Mouse (Mus musculus) heart, postnatal 14 days (tissue): Measurements from ENCODE around the gene Sec14l1. TPM values are rescaled to one million over a fixed set of nuclear protein-coding genes. Genes with fewer than 3 reads are reported as not detected.

Source experiments
- DNase-seq, 2 experiments: peaks; one replicate each; pipeline ENCODE4 v3.0.0; 2021 to 2022
- intact Hi-C: fragments of 180-260 bp; cut with DNase I; formaldehyde crosslinking; loops from one replicate; pipeline ENCODE4 v1.15.1; 2025
- total RNA-seq, 2 experiments: library from RNA; stranded (reverse); gene quantifications; 2 replicates each; pipeline ENCODE4 v1.2.3; 2021

The Sec14l1 gene
- total RNA-seq, 2 experiments from 2014 or later, result 89.1 to 92.0 TPM

DNA sequence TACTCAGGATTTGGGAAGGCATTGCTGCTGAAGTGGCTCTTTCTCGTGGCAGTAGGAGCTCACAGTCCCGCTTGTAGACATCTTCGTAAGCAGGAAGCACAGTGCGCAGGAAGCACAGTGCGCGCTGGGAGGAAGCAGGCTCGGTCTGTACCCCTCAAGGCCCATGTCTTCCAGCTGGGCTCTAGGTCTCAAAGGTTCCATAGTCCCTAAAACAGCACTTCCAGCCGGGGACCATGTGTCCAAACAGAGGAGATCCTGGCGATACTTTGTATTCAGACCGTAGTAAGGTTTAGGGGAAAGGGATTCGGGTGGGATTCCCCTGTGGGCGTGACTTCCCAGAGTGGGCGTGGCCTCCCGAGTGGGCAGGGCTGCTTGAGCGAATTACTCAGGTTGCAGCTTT, 60.0 kb downstream of the Sec14l1 start:
- intact Hi-C loops, result loop anchor here (5.0 to 10.0 kb wide), 2 partner anchors 187 to 260 kb away; partner anchors contain the start of gene Mgat5b
- DNase-seq, result peak in 1 of 2 experiments; percentile 50

DNA sequence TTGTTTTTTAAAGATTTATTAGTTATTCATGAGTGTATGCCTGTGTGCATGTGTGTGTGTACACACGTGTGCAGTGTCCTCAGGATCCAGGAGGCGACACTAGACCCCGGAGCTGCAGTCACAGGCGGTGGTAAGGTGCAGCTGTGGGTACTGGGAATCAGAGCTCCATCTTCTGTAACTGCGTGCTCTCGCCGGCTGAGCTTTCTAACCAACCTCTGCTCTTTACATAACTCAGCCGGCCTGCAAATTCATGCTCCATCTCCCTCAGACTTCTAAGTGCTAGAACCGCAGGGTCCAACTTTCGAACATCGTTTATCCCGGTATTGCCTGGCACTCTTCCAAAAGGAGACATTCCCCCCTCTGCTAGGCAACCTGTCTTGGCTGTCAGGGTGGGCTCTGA, 60.5 kb downstream of the Sec14l1 start:
- DNase-seq, result no peak
- intact Hi-C loops, result loop anchor here (5.0 to 10.0 kb wide), 2 partner anchors 187 to 261 kb away; partner anchors contain the start of gene Mgat5b

DNA sequence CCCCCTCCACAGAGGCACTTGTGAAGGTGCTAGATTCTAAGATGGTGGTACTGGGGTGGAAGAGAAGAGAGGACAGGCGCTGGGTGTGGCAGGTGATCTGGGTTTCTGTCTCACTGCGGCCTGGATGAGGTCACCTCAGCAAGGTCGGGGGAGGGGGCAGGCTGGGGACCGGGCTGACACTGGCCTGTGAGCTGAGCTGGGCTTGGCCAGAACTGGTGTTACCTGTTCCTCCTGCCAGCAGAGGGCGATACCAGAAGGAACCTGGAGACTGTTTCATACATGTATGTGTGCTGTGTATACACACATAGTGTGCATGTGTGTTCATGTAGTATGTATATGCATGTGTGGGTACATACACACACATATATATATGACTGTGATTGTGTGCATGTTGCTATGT, 61.3 kb downstream of the Sec14l1 start:
- peak in 1 of 2 experiments; percentile 54 for DNase-seq
- intact Hi-C loops, result loop anchor here (5.0 to 10.0 kb wide), 2 partner anchors 186 to 262 kb away; partner anchors contain the start of gene Mgat5b

DNA sequence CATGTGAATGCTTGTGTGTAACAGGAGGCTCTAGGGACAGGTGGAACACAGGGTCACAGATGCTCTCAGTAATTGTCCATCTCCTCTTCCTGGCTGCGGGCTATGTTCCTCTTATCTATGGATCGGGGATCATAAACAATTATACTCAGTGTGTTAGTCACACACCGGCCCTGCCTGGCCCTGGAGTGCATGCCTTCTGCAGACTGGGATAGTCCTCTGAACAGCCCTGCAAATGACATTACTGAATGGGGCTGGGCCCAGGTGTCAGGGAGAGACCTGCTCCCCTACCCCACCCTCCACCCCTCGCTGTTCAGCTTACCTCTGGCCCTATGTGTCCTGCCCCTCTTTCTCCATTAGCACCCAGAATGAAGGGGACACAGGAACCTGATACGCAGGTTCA, 61.9 kb downstream of the Sec14l1 start:
- intact Hi-C loops, result loop anchor here (1.0 to 10.0 kb wide), 3 partner anchors 105 to 262 kb away; partner anchors contain the start of gene Mgat5b
- no peak for DNase-seq

DNA sequence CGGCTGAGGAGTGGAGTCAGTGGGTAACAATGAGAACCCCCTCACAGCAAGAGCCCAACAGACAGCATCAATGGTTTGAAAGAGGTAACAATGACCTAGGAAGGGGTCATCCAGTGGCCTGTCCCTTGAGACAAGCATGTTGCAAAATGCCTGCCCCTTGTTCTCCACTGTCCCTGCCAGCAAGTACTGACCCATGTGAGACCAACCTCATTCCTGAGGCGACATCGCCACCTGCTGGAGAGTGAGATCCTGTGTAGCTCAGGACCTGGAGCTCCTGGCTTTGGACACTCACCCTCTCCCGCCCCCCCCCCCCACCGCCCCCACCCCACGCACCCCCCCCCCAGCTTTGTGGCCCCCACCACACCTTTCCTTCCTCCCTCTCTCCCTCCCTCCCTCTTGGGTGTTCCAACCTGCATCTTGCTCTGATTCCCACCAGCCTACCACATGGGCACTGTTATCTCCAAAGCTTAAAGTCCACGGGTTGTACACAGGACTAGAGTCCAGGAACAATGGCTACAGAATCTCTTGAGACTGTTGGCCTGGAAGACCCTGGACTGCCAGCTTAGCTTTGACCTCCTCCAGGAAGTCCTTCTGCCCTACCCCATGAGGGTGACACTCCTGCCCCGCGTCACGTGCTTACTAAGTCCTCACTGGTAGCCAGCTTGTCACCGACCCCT, 62.5 kb downstream of the Sec14l1 start:
- intact Hi-C loops, result loop anchor here (1.0 to 10.0 kb wide), 3 partner anchors 105 to 263 kb away; partner anchors contain the start of gene Mgat5b
- DNase-seq, result peak; percentile 93 to 96

DNA sequence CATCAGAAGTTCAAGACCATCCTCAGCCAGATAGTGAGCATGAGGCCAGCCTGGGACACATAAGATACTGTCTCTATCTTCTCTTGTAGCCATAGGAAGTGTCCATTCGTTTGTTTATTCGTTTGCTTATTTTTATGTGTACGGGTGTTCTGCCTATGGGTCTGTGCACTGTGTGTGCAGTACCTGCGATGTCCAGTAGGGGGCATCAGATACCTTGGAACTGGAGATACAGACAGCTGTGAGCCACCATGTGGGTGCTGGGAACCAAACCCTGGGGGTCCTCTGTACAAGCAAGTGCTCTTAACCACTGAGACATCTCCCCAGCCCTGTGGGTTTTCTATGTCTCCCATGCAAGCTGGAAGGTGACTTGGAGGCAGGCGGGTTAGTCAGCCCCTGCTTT, 64.9 kb downstream of the Sec14l1 start:
- intact Hi-C loops, result loop anchor here (5.0 to 10.0 kb wide), 2 partner anchors 182 to 265 kb away; partner anchors contain the start of gene Mgat5b
- no peak for DNase-seq

DNA sequence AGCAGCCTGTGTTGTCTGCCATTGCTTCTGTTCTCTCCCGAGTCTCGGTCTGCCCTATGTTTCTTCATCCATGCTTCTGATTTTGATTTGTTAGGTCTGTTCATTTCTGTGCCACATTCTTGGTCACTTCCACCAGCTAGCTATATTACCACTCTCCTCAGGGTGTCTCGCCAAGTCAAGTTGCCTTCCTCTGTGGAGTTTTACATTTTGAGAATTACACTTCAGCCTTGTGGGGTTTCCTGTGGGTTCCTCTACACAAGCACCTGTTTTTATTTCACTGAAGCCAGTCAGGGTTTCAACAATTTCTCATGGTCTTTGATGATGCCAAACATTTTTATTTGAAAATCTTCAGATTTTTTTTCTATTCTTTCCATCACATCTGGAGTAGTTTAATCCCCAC, 67.8 kb downstream of the Sec14l1 start:
- intact Hi-C loops, result no loop called here
- no peak for DNase-seq

DNA sequence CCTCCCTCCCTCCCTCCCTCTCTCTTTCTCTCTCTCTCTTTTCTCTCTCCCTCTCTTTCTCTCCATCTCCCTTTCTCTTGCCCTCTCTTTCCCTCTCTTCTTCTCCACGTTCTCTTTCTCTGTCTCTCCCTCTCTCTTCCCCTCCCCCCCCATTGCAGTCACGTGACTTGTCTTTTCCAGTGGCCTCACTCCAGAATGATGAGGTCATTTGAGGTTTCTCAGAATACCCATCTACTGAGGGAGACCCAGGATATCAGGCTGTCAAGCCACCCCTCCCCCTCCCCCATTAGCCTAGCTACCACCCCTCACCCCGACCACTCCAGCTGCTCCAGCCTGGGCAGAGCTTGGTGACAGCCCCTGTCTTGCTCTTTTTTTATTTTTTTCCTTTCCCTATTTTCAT, 68.3 kb downstream of the Sec14l1 start:
- intact Hi-C loops, result no loop called here
- DNase-seq, result no peak

DNA sequence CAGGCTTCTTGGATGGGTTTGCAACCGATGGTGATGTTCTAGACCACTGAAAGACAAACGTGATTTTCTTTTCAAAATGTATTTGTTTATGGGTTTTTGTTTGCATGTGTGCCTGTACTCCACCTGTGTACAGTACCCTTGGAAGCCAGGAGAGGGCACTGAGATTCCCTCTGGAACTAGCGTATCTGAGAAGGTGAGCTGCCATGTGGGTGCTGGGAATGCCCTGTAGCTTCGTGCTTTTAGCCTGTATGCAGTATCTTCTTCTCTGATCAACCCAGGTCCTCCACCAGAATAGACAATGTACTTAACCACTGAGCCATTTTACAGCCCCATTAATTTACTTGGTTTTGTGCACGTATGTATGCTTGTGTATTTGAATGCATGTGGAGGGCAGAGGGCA, 68.9 kb downstream of the Sec14l1 start:
- intact Hi-C loops, result no loop called here
- DNase-seq, result no peak

DNA sequence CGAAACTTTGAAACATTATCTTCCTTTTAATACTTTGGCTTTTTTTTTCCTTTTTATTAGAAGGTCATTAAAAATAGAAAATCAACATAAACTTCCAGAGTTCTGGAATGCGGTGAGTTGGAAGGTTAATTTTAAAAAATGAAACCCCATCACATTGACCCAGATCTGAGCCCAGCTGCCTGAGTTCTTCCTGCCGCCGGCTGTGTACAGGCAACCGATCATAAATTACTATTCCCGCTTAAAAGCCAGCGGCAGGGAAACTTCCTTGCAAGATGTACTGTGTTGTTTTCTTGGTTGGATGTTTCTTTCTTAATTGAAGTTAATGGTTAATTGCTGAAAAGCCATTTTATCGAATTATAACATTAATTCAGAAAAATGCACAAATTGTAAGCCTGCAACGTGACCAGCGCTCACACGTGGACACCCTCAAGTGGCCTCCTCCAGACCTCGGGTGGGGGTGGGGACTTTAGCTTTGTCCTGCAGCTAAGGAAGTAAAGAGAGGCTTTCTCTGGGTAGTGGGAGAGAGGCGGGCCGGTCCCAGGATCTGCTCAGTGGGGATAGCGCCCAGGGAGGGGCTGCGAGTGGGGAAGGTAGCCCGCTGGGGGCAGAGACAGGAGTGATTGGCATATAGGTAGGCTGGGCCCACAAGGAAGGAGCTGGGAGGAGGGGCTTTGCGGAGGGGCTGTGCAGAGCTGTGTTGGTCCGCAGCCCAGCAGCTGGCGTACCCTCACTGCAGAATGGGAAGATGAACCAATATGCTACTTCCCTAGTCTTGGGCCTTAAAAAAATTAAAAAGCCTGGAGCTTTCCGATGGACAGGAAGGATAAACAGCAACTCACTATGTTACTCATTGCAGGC, 70.3 kb downstream of the Sec14l1 start:
- intact Hi-C loops, result no loop called here
- no peak for DNase-seq

DNA sequence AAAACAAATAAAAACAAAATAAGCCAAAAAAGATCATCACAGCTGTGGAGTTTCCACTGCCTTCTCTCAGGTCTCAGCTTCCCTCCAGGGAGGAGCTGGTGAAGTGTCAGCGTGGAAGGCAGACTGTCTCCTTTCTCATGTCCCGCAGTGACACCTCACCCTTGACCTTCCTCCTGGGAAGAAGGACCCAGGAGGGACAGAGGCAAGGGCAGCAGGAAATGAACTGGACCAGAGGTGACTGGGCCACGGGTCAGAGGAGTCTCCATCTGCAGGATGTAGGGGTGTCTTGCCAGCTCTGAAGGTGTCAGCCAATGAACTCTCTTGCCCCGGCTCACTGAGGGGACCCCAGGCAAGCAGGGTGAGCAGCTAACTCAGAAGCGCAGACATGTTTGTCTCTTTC, 76.6 kb downstream of the Sec14l1 start:
- intact Hi-C loops, result no loop called here
- no peak for DNase-seq

DNA sequence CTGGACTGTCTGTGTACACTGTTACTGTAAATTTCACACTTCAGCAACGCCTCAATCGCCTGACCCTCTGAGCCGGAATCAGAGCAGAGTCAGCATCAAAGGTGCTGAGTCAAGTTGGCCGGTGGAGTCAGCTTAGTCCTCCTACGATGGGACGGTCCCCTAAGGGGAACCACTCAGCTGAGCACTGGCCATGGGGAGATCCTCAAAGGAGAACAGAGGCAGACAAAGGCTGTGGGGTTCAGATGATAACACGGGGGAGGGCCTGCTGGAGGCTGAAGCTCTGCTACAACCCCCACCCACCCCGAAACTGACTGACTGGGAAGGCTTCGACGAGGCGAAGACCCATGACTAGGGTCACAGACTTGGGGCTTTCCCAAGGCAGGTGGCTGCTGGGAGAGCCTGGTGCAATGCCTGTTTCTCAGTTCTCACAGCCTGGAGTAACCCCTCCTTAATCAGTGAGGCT, 79.5 kb downstream of the Sec14l1 start:
- intact Hi-C loops, result no loop called here
- DNase-seq, result no peak

DNA sequence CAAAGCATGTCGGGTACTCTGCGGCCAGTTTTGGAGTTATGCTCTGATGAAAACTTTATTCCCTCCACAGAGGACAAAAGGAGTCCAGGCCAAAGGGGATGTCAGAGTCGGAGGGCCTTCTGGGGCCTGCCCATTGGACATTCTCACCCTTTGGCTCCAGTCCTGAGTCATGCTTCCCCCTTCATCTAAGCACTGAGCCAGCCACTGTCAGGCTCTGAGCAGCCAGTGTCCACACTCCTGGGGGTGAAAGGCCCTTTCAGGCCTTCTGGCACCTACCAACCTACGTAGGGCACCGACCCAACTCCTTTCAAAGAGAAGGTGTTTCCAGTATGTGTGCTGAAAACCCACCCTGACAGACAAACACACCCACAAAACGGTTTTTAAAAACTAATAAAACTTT, 80.6 kb downstream of the Sec14l1 start:
- DNase-seq, result no peak

DNA sequence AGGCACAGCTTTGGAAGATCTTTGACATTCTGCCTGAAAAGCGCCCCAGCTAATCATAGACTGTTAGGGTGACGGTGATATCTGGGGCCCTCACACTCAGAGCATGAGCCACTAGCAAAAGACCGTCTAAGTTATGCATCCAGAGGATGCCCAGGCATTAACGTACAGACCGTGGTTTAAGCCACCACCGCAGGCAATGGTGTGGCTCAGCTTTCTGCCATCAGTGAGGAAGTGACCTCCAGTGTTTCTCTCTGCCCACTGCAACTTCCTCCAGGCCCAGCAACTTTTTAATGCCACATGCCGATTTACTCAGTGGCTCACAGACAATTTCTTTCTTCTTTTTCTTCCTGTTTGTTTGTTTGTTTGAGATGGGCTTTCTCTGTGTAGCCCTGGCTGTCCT, 81.7 kb downstream of the Sec14l1 start:
- intact Hi-C loops, result no loop called here
- no peak for DNase-seq

More for the DNA sequence above, 80.6 kb downstream of the Sec14l1 start:
- intact Hi-C loops, result no loop called here

DNA sequence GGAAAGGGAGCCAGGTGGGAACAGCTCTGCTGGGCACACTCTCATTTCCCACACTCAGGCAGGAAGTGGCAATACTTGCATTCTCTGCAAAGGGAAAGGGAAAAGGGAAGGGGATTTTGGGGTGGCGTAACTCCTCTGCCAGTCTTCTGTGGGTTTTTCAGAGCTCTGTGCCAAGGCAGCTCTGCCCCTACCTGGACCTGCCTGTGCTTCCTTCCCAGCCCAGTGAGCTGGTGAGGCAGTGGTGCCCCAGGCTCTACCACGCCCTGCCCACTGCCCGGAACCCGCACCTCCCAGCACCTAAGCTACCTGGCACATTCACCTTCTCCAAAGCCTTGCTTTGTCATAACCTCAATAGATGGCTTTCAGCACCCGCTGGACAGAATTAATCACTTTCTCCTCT, 83.2 kb downstream of the Sec14l1 start:
- intact Hi-C loops, result no loop called here
- DNase-seq, result no peak

DNA sequence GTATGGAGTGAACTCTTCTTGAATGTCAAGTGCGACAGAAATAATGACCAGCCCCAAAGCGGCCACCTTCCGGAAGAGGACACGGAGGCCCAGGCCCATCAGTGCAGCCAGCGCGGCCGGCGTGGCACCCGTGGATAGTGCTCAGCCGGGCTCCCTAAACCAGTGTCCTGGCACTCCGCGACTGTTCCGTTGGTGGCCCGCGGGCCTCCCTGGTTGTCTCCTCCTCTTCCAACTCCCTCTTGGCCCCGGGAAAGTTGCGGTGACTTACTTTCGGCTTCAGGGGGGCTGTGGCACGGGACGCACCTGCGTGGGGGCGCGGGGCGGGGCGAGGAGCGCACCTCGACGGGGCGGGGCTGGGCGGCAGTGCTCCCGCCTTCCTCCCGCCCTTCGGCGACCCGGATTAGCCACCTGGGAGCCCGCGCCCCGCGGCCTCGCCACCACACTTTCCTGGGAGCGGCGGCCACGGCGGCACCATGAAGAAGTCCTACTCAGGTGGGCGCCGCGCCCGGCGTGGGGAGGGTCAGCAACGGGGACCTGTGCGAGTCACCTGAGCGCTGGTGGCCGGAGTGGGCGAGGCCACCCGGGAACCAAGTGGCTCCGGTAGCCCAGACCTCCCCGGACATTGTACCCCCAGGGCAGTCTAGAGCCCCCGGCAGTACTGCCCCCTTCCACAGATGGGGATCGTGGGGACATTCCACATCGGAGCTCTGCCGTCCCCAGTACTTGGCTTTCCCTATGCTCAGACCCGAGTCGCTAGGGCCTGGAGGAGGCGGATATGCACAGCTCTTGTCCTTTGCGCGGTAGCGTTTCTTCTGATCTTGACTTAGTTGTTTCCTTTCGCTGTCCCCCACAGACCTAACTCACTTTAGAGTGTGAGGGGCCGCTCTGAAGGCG, 84.6 kb downstream of the Sec14l1 start, which contains the start of gene Sept9:
Sept9 (plus strand) TSS at position 380 of the 894 bp plus-strand sequence.
- intact Hi-C loops, result no loop called here
- no peak for DNase-seq

DNA sequence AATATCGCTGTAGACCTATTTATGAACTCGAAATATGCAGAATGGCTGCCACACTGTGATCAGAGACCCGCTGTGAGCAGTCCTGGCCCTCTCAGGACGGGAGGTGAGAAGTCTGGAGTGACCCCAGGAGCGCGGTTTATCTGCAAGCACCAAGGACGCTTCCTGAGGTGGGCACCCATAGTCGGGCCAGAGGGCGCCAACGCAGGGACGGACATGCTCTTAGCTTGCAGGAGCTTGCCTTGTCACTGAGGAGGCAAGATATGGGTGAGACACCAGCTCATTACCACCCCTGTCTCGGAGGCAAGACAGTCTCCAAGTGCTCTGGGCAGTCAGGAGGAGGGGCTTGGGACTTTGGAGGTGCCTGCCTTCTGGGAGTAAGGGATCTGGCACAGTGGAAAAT, 86.9 kb downstream of the Sec14l1 start:
- no peak for DNase-seq
- intact Hi-C loops, result no loop called here

DNA sequence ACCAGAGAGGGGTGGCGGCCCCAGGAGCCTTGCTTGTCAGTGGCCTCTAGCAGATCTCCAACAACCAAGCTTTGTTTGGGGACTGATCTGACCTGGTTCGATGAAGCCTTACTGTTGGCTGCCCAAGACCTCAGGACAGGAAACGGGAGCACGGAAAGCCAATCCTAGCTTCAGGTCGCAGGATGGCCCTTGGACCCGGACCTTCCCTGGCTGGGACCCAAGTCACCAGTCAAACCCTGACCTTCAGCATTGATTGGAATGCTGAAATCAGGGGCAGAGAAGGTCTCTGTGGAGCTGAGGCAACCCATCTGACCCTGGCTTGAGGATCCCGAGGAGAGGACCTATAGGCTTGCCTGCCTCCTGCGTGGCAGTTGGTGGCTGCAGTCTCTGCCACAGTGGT, 89.6 kb downstream of the Sec14l1 start:
- intact Hi-C loops, result no loop called here

DNA sequence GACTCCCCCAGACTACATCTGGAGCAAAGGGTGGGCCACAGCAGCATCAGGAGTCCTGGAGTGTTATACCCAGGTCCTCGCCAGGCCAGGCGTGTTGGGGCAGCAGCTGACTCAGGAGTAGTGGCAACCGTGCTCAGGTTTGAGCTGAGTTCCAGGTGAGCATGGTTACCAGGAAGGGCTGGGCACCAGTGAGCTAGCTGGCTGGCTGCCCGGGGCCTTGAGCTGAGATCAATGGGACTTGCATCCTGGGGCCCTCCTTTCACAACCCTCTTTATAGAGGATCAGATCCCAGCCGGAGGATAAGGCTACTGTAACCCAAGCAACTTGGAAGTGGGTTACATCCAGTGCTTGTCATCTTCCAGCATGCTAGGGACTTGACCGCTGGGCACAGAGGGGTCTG, 90.1 kb downstream of the Sec14l1 start:
- intact Hi-C loops, result no loop called here
- DNase-seq, result no peak

More for the DNA sequence above, 89.6 kb downstream of the Sec14l1 start:
- DNase-seq, result no peak

DNA sequence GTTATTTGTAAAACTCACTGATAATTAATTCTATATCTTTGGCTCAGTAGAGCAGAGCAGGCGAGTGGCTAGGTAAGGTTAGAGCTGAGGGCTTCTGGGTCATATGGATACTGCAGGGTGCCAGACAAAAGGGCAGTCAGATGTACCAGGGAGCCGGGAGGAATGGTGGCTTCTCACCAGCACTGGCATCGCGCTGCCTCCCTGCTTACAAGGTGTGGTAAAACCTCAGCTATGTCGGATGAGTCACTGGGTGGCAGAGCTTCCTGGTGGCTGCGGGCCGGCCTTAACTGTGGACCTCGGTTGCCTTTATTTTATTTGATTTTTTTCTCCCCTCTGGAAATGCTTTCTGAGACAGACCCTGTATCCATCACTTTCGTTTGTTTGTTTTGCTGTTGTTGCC, 90.5 kb downstream of the Sec14l1 start:
- no peak for DNase-seq
- intact Hi-C loops, result no loop called here
